Mouse (Mus musculus): ENCODE results near the gene Dscam. TPM values are rescaled to one million over a fixed set of nuclear protein-coding genes. Genes with fewer than 3 reads are reported as not detected.

Gene Dscam
- total RNA-seq, 2 experiments from 2014 or later = 0.11 to 0.12 TPM

DNA sequence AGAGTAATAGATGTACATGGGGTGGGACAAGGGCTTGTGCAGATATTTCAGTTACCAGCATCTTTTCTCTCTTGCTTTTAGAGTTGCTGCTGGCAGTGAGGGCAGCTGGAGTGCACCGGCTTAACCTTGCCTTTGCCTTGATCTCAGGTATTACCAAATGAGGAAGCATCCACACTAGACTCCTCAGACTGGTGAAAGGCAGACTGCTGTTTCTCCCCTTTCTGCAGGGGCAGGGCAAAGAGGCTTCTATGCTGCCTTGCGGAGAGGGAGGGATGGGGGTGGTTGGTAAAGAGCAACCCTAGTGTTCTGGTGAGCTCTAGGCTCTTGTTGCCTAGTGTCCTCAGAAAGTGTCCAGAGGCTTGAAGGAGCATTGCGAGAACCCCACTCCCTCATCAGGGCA is 412.2 kb downstream of the Dscam start:
- no peak for DNase-seq

DNA sequence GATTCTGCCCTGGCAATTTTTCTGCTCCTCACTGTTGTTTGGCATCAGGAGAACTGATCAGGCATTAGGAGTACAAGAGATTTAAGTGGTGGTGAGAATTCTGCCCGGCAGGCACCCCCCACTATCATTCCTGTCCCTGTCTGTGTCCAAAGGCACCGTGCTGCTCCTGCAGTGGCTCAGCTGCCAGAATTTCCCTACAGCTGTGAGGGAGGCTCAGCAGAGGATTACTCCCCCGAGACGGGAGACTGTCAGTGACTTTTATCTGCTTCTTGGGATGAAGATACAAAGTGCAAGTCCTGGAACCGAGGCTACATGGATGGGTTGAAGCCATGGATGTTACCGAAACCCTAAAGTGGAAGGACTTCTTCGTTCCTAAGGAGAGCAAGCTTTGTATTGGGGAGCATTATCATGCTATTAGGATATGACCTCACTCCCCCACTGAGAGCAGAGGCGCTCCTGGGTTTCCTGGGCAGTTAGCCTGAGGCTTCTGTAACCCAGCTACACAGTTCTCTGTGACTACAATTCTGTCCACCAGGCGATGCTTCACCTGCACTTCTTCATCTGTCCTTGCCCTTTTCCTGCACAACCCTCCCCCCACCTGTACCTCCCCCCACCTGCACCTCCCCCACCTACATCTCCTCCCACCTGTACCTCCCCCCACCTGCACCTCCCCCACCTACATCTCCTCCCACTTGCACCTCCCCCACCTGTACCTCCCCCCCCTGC is 412.8 kb downstream of the Dscam start:
- no peak for DNase-seq

DNA sequence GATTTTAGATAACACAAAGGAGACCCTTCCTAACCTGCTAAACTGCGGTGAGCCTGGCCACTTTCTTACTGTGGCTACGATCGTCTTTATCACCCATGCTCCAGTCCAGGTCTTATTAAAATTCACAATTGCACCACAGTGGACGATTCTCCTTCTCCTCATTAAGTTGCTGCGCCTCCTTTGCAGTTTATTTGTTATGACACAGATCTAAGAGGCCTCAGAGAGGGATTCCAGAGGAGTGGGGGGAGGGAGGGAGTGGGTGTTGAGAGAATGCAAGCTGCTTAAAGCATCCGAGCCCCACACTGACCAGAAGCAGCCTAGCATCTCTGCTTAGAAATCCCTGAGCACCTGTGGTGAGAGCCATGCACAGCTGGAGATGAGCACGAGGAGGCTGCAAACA is 413.6 kb downstream of the Dscam start:
- DNase-seq = no peak

DNA sequence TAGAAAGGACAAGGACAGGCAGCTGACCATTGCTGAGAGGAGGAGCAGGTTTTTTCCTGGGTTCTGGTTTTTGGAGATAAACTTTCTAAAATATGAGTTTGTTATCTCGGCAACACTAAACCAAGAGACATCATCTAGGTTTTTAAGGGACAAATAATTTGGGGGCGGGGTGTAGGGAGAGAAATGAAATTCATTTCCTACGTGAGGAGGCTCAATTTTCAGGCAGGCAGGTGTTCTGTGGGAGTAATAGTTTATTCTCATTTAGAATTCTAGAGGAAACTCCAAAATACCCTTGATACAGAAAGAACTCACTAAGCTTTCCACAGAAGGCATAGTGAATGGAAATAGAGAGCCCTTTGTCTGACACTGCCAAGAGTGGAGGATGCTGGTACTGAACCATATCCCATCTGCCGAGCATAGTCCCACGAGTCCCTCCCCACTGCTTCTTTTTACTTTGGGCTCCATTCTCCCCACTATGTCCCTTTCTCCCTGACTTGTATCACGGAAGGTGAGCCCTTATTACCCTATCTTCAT is 415.5 kb downstream of the Dscam start:
- no peak for DNase-seq

DNA sequence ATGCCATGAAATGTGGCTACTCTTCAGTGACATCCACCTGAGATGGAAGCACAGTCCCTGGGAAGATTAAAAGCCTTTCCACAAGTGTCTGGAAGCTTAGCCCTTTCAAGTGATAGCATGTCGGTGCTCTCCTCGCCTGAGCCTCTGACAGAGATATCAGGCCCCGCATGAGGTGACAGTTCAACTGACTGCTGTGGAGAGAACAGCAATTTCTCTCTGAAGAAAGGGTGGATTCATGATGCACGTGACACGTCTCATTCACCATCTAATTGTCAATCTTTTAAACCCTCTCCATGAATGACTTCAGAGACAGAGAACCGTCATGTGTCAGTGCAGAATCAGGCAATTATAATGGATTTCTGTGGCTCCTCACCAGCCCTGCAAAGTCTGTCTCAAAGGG is 416.2 kb downstream of the Dscam start:
- no peak for DNase-seq

DNA sequence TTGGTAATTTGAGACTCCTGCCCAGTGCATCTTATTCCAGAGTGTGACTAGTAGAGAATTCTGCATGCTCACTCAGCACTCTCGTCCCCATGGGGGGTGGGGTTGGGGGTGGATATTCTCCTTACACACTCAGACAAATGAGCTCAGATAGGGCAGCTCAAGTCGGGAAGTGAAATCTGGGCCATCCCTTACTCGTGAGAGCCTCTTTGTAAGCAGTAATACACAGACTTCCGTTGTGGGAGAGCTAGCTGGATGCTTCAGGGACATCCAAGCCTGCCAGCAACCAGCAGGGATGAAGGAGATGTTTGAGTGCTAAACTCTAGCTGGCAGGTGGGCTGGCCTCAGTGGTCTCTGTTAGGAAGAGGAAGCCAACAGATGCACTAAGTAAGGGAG is 416.8 kb downstream of the Dscam start:
- no peak for DNase-seq

DNA sequence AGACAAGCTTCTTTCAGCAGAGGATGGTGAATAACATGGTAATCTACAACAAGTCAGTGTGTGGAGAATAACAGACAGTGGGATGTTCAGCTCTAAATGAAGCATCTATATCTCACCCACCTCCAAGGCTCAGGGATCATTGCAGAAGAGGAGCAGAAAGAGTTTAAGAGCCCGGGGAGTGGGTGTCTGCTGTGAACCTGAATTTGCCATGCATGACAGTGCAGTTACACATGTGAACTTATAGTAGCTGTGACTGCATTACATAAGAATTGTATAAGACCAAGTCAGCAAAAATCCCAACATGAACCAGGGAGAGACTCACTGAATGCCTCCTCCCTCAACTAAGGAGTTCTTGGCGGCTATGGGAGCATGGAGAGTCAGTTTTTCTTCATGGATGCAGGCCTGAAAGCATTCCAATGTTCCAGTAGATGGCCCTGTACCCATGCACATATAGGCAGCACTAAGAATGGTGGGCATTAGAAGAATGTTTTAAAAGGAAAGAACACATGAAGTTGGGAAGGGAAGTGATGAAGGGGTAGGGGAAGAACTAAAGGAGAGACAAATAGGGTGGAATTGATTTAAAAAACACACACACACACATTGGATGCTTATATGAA is 417.3 kb downstream of the Dscam start:
- DNase-seq = no peak

DNA sequence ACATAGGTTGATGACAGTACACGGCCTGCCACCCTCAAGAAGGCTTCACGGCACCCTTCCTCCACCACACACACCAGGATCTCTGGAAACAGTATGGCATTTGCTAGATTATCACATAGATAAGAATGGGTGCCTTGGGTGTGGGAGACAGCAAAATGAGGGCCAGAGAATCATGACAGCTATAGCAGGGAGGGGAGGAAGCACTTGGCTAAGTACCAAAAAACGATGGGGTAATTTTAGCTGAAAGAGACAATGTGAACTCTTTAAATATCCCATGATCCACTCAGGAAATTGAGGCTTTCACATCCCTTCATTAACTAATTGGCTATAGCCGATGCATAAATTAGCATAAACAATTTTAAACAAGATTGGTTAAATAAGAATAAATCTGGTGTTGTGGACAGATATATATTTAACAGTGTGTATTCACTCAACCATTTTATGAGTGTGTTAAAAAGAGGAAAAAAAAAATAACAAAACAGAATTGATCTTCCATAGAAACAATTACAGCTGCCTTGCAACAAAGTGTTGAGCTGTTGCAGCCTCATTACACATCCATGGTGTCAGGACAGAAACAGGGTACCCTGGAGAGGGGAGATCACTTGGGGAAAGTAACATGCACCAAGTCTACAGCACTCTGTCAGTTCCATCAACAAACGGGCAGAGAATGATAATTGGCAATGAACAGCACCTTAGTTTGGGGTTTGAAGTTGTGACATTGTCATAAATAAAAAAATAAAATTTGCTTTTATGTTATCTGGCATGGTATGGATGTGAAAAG is 427.9 kb downstream of the Dscam start:
- DNase-seq = no peak

DNA sequence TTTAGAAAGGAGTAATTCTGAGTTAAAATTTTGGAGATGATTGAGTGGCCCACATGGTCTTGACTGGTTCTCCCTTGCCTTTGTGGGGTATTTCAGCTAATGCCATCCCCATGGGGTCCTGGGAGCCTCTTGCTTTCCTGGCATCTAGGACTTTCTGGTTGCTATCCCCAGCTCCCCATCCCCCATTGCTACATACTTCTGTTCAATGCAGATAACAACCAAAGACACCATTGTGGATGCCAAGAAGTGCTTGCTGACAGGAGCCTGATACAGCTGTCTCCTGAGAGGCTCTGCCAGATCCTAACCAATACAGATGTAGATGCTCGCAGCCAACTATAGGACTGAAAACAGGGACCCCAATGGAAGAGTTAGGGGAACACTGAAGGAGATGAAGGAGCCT is 429.2 kb downstream of the Dscam start:
- no peak for DNase-seq

DNA sequence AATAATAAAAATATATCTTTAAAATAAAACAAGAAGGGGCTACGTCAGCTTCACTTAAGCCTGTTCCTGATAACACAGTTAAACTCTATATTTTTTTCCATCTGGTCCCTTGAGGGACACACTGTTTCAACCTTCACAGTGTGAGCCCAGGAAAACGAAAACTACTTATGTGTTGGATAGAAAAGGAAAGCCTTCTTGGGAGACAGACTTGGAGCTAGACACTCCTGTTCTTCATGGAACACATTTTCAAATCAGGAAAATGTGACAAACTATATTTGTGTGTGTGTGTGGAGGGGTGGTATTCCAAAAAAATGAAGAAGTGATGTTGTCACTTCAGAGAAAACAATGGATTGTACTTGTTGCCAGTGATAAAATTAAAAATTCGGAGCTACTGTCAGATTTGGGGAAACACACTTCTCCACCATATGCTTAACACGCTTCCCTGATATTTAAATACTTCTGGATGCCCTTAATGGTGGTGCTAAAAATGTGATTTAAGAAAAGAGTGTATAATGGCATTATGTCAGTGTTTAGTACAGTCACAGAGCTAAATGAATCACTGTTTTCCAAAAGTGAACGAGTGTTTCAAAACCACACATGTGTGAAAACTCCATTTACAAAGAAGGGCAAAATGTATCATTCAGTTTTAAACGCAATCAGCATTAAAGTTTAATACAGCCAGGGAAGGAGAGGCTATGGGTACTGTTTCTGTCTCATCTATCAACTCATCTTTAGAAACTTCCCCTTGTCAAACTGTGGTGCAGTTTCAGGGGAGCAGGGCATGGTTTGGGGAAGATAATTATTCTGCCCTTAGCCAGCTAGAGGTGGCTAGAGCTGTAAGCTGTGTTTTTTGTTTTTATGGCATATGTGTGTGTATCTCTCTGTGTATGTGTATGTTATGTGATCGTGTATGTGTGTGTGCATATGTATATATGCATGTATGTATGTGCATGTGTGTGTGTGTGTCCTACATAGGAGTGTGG is 430.2 kb downstream of the Dscam start:
- DNase-seq = no peak

DNA sequence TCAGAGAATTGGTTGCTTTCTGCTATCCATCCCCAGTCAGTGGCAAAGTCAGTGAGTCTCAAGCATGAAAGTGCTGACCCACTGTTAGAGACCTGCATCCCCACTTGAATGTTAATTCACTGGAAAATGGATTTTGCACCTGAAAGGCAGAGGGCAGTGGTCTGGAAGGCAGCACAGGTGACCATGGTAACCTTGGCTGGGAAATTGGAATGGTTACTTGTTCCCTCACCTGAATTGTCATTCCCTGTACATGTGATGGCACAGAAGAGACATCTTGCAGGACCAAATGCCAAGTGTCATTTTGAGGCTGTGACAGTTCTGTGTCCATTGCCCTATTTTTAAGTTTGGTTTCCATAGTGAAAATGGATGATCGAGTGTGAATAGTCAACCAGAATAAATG is 434.1 kb downstream of the Dscam start:
- DNase-seq = no peak

DNA sequence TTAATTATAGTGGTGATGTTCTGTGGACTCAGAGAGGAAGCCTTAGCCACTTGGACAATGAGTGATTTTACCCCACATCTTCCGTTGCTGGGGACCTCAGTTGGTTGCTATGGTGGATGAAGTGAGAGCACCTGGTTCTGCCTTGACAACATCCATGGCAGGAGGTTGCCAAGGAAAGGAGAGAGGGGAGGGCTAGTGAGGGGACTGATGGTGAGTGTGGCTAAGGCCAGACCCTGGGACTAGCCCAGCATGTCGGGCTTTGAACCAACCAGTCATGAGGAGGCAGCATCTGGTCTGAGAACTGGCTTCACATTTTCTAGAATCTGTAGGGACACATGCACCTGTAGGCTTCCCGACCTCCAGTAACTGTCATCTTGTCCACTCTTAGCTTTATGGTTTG is 439.7 kb downstream of the Dscam start:
- no peak for DNase-seq

DNA sequence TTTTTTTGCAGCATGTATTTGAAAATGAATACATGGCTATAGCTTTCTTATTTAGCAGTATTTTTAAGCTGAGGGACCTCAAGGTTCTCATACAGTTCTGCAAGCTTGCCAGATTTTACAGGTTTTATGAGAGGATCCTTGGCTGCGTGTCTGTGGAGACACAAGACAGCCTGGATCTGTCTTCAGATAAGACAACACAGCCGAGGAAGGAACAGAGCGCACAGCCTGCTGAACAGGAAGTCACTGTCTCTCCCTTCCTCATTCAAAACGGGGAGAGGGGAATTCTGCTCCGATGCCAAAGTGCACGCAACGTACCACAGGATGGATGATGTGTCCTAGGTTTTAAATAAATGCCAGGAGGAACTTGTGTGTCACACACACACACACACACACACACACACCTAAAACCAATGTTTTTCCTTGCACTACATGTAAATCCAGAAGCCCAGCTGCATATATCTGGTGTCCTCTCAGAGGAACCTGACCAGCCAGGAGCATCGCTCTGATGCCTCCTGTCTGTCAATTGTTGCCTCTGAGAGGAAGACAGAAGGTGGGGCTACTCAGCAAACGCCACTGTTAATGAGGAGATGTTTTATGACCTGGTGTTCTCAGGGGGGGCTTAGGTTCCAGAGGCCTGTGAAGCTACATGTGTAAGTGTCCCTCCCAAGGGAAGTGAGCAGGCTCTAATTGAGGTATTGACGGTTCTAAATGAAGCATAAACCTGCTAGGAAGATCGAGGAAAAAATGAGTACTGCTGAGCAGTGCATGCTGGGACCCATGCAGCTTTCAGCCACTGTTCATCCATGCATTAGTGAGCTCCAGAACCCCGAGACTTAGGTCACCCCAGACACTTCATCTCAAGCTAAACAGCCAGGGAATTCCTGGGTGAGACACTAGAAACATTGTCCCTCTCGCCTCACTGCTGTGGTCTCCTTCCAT is 442.4 kb downstream of the Dscam start:
- no peak for DNase-seq

DNA sequence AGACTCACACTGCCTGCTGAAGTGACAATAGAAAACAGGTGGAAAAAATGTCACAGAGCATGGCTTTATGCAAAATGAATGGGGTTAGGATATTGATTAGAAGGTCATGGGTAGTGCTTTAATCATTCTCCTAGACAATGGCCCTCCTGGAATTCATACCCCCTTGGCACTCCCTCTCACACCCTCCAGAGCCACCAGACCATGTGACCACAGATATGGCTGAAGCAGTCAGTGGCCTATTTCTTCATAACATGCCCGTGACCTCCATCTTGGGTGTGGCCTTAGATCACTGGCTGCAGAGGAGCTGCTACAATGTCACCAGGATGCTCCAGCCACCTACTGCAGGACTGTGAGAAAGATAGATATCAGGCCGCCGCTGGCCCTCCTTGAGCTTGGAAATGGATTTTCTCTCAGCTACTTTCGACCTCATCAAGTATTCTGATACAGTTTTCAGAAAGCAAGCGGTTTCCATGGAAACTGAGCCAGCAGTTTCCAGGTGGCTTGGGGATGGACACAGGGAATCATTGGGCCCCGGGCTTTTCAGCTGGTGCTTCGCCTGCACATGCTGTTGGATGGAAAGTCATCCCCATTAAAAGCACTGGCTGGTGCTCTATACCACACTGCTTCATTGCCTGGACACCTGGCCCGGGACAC is 445.4 kb downstream of the Dscam start:
- DNase-seq = no peak

DNA sequence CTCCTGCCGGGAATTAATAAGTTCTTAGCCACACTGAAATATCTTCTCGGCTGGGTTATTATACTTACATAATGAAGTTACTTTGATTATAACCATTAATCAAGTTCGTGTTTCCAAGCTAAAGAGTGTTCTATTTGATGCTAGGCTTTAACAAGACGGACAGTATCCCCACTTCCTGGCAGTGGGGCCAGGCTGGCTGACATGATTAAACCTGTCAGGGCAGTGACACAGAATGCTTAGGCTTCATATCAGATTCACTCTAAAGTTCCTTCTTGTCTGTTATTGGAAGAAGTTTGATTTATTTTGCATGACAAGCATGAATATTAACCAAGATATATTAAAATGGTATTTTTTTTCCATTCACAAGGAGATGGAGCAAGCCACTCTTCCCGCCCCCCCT is 446.0 kb downstream of the Dscam start:
- DNase-seq = no peak

DNA sequence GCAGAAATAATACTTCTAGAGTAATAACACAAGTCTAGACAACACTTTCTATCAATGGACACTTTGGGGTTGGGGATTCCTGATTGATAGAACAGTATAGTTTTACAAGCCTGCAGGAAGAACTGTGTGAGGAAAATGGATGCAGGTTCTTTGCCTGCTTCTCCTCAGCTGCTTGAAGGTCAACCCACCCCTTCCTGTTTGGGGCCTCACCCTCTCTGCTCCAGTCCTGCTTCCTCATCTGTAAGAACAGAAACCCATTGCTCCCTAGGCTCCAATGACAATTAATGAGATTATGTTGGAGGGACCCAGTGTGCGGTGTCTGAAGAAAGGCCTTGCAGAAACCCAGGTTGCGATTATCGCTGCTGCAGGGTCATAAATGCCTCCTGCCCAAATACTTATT is 446.4 kb downstream of the Dscam start:
- DNase-seq = no peak

DNA sequence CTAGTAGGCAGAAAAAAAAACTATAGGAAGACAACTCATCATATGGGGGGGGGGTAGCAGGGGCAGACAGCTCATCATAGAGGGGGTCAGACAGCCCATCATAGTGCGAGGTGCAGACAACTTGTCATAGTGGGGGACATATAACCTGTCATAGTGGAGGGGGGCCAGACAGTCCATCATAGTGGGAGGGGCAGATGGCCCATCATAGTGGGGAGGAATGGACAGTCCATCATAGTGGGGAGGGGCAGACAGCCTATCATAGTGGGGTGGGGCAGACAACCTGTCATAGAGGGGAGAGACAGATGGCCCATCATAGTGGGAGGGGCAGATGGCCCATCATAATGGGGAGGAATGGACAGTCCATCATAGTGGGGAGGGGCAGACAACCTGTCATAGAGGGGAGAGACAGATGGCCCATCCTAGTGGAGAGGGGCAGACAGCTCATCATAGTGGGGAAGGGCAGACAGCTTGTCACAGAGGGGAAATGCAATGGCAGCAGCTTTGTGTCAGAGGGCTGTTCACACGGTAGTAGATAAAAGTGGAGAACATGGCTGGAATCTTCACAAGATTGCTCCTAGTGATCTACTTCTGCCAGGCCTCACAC is 447.4 kb downstream of the Dscam start:
- DNase-seq = no peak

DNA sequence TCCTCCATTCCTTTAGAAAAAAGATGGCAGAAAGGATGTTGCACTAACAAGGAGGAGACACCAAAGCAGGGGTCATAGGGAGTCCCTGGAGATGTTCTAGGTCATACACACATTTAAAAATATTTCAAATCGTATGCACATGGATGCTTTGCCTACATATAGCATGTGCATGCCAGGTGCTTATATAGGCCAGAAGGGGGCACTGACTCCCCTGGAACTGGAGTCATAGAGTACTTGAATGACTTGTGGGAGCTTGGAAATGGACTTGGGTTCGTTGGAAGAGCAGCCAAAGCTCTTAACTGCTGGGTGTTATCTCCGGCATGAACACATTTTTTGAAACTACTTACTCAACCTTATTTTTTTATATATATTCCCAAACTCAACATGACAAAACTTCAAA is 448.4 kb downstream of the Dscam start:
- DNase-seq = no peak

DNA sequence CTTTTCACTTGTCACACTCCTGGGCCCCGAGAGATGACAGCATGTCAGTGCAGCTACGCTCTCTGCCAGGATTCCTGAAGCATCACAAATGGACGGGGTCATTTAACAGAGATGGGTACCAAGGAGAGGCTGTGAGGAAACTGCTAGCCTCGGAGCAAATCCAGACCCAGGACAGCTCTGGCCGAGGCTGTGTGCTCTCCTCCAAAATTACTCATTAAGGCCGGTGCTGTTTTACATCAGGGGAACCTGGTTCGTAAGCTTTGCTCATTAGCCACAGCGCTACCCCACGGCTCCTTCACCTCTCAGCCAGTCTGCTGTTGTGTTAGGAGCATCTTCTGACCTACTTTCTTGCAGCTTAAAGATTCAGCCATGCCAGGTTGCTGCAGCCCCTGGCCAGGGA is 449.3 kb downstream of the Dscam start:
- DNase-seq = no peak

DNA sequence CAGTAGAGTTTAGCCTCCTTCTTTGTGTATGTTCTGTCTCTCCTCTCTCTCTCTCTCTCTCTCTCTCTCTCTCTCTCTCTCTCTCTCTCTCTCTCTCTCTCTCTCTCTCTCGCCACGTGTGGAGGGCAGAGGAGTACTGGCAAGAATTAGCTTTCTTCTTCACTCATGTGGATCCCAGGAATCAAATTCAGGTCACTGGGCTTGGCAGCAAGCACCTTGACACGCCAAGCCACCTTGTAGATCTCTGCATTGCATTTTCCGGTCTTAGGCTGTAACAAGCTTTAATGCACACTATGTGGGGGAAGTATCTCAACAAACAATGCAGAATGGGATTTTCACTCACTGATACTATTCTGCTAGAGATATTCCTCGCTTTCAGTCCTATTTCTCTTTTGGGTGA is 449.9 kb downstream of the Dscam start:
- DNase-seq = no peak

All from gastrocnemius, postnatal 10 days (tissue).